Mouse (Mus musculus) kidney, embryonic 15.5 days (tissue): Measurements from ENCODE around the gene Ly6g6d. TPM values are rescaled to one million over a fixed set of nuclear protein-coding genes. Genes with fewer than 3 reads are reported as not detected.
"Not testable (repeated sequence)": the region's sequence is repeated elsewhere in the genome, so short reads cannot be mapped to it uniquely, and the experiment has no call there.

Source experiments
- ATAC-seq: fragments of 200-750 bp; cut with Nextera tagmentation; replicated peaks from 2 replicates; pipeline ENCODE4 v1.8.0; 2017; ENCODE audit warnings: moderate TSS enrichment; ENCODE audit not compliant: low FRiP score
- H3K27ac ChIP-seq: fragments of 300-500 bp; sonication (generic); 2 replicates; pipeline ENCODE4 v1.5.1; 2015; ENCODE audit warnings: mild to moderate bottlenecking, inconsistent platforms
- H3K27me3 ChIP-seq: fragments of 300-500 bp; sonication (generic); 2 replicates; pipeline ENCODE4 v1.6.1; 2015; ENCODE audit warnings: inconsistent platforms
- H3K36me3 ChIP-seq: fragments of 300-500 bp; sonication (generic); 2 replicates; pipeline ENCODE4 v1.6.1; 2015; ENCODE audit warnings: inconsistent platforms
- H3K4me1 ChIP-seq: fragments of 300-500 bp; sonication (generic); 2 replicates; pipeline ENCODE4 v1.6.1; 2015; ENCODE audit warnings: inconsistent platforms
- H3K4me2 ChIP-seq: fragments of 300-500 bp; sonication (generic); 2 replicates; pipeline ENCODE4 v1.6.1; 2015; ENCODE audit warnings: moderate library complexity, mild to moderate bottlenecking, inconsistent platforms
- H3K4me3 ChIP-seq: fragments of 300-500 bp; sonication (generic); replicated peaks from 2 replicates; pipeline ENCODE4 v1.5.1; 2015; ENCODE audit warnings: mild to moderate bottlenecking, inconsistent platforms
- H3K9ac ChIP-seq: fragments of 300-500 bp; sonication (generic); 2 replicates; pipeline ENCODE4 v1.6.1; 2015; ENCODE audit warnings: mild to moderate bottlenecking, inconsistent platforms
- H3K9me3 ChIP-seq: fragments of 300-500 bp; sonication (generic); replicated peaks from 2 replicates; pipeline ENCODE4 v1.6.1; 2016; ENCODE audit warnings: inconsistent platforms
- WGBS: fragments of 180-500 bp; shearing (Covaris S2); methylation state at CpG from one replicate; pipeline ENCODE4 v1.1.7; 2015; ENCODE audit warnings: mixed read lengths; 5-methylcytosine and 5-hydroxymethylcytosine counted together
- polyA plus RNA-seq: library from polyadenylated mRNA; unstranded; fragments of >200 nt; fragmentation: Nextera tagmentation; extraction: Ambion mirVana; gene quantifications from 2 replicates; pipeline ENCODE4 v1.2.1, GENCODE M21; 2015

Gene Ly6g6d
- polyA plus RNA-seq, 1 experiment from 2014 or later, result 5.0 TPM

DNA sequence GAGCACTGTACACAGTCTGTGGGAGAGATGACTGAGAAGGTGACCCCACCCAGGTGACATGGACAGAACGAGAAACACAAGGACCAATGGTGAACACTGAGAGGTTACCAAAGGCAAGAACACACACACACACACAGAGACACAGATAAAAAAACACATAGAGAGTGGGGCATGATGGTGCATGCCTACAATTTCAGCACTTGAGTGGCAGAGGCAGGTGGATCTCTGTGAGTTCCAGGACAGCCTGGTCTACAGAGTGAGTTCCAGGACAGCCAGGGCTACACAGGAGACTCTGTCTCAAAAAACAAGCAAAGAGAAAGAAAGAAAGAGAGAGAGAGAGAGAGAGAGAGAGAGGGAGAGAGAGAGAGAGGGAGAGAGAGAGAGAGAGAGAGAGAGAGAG, 44.2 kb downstream of the Ly6g6d start:
- not testable (repeated sequence) for H3K4me2 ChIP-seq, H3K4me3 ChIP-seq, H3K27ac ChIP-seq, H3K9me3 ChIP-seq, H3K9ac ChIP-seq, ATAC-seq, H3K27me3 ChIP-seq, H3K36me3 ChIP-seq
- peaks cover 15% of the 10 kb centered on the region for H3K4me1 ChIP-seq
- WGBS, result 55% methylated on average over 1 of the region's 1 CpGs

DNA sequence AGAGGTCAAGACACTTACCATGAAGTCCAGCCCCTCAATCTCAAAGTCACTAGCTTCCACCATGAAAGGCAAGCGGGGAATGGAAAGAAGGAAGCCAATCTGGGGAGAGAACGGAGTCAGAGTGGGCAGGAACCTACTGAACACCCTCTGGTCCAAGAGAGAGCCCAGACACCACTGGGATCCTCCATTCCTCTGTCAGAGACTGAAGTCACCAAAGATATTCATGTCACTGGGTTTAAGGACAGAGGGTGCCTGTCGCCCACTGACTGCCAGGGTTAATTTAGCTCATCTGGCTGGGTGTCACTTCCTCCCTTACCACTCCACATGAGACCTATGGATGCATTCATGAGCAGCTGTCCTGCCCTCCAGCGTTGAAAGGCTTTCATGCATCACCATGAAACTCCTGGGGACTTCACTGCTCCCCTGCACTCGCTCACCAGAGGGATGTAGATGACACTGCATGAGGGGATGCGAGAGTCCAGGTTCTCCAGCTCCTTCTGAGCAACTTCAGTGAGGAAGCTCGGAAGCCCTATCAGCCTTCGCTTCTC, 45.5 kb downstream of the Ly6g6d start:
- no peak for ATAC-seq

DNA sequence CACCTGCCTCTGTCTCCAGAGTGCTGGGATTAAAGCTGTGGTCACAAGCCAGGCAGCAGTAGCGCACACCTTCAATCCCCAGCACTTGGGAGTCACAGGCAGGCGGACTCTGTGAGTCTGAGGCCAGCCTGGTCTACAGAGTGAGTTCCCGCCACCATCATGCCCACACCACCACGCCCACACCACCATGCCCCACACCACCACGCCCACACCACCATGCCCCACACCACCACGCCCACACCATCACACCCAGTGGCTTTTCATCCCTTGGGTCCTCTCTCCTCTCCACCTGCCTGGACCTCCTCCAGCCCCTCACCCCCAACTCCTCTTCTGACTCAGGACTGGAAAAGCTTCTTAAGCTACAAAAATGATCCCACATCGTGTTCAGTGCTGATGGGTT, 46.0 kb downstream of the Ly6g6d start:
- H3K4me3 ChIP-seq, result no peak overlapping the region
- H3K36me3 ChIP-seq, result no peaks in the 10 kb centered on the region
- no peaks in the 10 kb centered on the region for H3K27me3 ChIP-seq
- no peak overlapping the region for H3K4me2 ChIP-seq
- no peak overlapping the region for H3K9ac ChIP-seq
- no peak overlapping the region for H3K27ac ChIP-seq
- WGBS, result 90% methylated on average over 7 of the region's 7 CpGs
- ATAC-seq, result no peak
- no peaks in the 10 kb centered on the region for H3K9me3 ChIP-seq
- H3K4me1 ChIP-seq, result peaks cover 27% of the 10 kb centered on the region

More for the DNA sequence above, 45.5 kb downstream of the Ly6g6d start:
- Histone ChIP-seq H3K4me3 (no peak overlapping the region), H3K4me1 (peaks cover 22% of the 10 kb centered on the region), H3K27ac (no peak overlapping the region), H3K27me3 (no peaks in the 10 kb centered on the region), H3K9ac (no peak overlapping the region), H3K36me3 (no peaks in the 10 kb centered on the region), H3K4me2 (no peak overlapping the region), H3K9me3 (no peaks in the 10 kb centered on the region)
- WGBS, result 70% methylated on average over 8 of the region's 8 CpGs

DNA sequence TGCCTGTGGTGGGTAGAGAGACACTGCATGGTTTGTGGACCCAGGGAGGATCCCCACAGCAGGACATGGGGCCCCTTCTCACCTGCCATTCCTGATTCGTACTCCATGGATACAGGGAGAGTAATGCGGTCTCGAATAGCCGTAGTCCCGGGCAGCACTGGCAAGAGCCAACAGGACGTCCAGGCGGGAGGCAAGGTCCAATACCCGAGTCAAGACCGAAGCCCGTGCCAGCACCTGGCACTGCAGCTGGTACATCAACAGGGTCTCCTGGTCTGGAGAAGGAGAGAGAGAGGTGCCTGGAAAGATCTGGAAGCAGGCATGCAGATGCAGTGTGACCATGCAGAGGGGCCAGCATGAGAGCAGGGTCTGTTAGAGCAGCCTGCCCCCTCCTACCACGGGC, 46.6 kb downstream of the Ly6g6d start:
- Histone ChIP-seq H3K27ac (no peak overlapping the region), H3K9me3 (no peaks in the 10 kb centered on the region), H3K27me3 (no peaks in the 10 kb centered on the region), H3K4me3 (no peak overlapping the region), H3K4me1 (peaks cover 29% of the 10 kb centered on the region), H3K36me3 (no peaks in the 10 kb centered on the region), H3K4me2 (no peak overlapping the region), H3K9ac (no peak overlapping the region)
- no peak for ATAC-seq
- WGBS, result 85% methylated on average over 11 of the region's 11 CpGs

DNA sequence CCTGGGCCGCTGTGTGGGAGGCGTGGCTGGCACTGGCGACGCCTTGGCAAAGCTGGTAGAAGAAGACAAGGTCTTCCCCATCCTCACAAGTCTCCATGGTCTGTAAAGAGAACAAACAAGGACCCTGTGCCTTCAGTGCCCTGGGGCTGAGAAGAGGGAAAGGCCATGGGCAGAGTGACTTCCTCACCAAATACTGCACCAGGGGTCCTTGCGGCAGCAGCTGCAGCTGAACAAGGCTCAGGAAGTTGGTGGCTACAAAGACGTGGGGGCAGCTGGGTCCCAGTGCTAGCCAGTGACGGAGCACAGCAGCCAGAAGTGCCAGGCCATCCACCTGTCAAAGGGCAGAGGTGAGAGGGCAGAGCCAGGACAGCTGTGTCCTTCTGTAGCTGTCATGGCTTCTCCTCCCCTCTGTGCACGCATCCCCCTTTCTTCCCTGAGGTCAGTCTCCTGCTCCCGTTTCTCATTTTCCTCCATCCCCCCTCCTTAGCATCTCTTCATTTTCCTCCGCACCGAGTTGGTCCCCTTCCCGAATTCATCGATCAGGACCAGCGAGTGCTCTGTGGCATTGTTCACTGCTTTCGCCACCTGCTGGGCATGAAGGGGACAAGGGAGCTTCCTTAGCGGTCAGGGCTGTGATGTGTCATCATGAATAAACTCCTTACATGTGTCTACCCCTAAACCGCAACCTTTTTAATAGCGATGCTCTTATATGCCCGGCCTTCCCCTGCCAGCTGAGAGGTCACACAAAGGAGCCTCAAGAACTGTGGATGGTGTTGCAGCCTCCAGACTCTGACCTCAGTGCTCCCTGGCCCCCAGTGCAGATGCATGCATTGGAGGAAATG, 48.0 kb downstream of the Ly6g6d start:
- H3K4me3 ChIP-seq, result no peak overlapping the region
- no peak for ATAC-seq
- peaks cover 41% of the 10 kb centered on the region for H3K4me1 ChIP-seq
- H3K27me3 ChIP-seq, result no peaks in the 10 kb centered on the region
- no peaks in the 10 kb centered on the region for H3K9me3 ChIP-seq
- H3K9ac ChIP-seq, result peak overlapping the region; percentile 26; the same call in 1 of the 2 replicates
- WGBS, result 36% methylated on average over 19 of the region's 19 CpGs
- H3K36me3 ChIP-seq, result no peaks in the 10 kb centered on the region
- peak overlapping the region; percentile 35; the same call in 1 of the 2 replicates for H3K4me2 ChIP-seq
- no peak overlapping the region for H3K27ac ChIP-seq

DNA sequence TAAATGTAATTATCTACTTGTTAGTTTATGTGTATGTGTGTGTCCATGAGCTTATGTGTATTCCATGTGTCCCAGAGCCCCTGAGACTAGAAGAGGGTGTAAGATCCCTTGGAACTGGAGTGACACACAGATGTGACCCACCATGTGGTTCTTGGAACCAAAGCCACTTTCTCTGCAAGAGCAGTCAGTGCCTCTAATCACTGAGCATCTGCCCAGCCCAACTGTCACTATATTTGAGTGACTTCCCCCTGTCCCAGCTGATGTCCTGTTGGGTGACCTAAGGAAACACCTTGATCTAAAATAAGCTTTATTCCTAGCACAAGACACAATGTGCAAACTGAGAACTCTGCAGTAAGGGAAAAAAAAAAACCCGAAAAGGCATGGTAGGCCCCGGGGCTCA, 49.5 kb downstream of the Ly6g6d start:
- 83% methylated on average over 2 of the region's 2 CpGs for WGBS
- Histone ChIP-seq H3K9ac (no peak overlapping the region), H3K4me3 (no peak overlapping the region), H3K27me3 (no peaks in the 10 kb centered on the region), H3K9me3 (no peaks in the 10 kb centered on the region), H3K4me1 (peaks cover 54% of the 10 kb centered on the region), H3K27ac (no peak overlapping the region), H3K36me3 (no peaks in the 10 kb centered on the region), H3K4me2 (no peak overlapping the region)
- ATAC-seq, result no peak

DNA sequence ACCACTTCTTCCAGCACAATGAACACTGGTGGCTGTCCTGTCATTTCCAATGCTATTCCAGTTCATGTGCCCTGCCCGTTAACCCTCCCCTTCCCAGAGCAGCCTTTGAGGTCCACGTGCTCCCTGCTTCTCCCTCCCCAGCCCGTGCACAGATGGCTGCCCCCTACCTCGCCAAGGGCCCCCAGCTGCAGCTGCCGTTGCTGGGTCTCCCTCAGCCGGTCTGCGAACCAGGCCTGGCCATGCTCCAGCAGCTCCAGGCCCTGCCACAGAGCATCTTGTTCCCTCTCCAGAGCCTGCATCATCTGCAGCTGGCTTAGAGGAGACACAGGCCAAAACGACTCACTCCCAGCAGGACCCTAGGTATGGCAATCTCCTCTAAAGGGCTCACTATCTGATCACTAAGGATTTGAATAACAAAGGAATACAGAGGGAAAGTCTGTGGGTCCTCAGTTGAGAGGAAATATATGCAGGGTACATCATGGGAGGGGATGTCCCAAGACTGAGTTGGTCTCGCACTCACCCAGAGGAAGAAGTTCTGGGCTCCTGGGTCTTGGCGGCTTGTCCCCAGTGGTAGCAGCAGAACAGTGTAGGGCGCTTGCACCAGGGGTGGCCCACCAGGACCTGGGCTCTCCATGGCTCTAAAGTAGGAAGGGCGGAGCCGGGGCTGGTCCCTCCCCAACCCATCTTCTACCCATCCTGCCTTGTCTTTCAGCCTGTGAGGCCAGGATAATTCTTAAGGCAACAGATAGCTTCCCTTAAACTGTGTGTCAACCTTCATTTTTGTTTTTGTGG, 50.4 kb downstream of the Ly6g6d start, which contains the start of gene Sapcd1:
Gene Sapcd1 (minus strand): TSS at position 740 of the 792 bp plus-strand sequence.
- ATAC-seq, result peak; percentile 34
- 37% methylated on average over 13 of the region's 13 CpGs for WGBS
- Histone ChIP-seq H3K4me2 (peak within 1 kb of the TSS; percentile 28; the same call in 1 of the 2 replicates), H3K36me3 (no peaks in the 10 kb centered on the region), H3K27me3 (no peaks in the 10 kb centered on the region), H3K9me3 (no peaks in the 10 kb centered on the region), H3K4me1 (peaks cover 51% of the 10 kb centered on the region), H3K4me3 (peak within 1 kb of the TSS; percentile 12; the same call in 1 of the 2 replicates), H3K9ac (no peak within 1 kb of the TSS), H3K27ac (peak within 1 kb of the TSS; percentile 80)

DNA sequence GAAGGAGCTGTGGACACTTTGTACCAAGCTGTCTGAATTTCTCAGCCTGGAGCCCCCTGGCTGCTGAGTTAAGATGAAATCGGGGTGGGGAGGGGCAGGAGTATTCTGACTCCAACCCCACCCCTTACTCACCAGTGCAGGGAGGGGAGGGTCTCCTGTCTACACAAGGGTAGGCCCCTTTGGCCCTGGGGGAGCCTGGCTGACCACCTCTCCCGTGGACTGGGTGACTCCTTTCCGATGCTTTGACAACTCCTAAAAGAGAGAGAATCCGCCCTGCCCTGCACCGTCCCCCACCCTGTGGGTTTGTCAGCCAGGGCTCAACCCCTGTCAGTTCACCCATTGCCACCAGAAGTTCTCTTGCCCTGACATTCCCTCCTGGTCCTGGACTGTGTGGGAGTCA, 51.7 kb downstream of the Ly6g6d start:
- Histone ChIP-seq H3K27ac (no peak overlapping the region), H3K36me3 (no peaks in the 10 kb centered on the region), H3K9ac (no peak overlapping the region), H3K4me2 (no peak overlapping the region), H3K27me3 (no peaks in the 10 kb centered on the region), H3K9me3 (no peaks in the 10 kb centered on the region), H3K4me1 (peaks cover 56% of the 10 kb centered on the region), H3K4me3 (no peak overlapping the region)
- ATAC-seq, result no peak
- 44% methylated on average over 5 of the region's 5 CpGs for WGBS

DNA sequence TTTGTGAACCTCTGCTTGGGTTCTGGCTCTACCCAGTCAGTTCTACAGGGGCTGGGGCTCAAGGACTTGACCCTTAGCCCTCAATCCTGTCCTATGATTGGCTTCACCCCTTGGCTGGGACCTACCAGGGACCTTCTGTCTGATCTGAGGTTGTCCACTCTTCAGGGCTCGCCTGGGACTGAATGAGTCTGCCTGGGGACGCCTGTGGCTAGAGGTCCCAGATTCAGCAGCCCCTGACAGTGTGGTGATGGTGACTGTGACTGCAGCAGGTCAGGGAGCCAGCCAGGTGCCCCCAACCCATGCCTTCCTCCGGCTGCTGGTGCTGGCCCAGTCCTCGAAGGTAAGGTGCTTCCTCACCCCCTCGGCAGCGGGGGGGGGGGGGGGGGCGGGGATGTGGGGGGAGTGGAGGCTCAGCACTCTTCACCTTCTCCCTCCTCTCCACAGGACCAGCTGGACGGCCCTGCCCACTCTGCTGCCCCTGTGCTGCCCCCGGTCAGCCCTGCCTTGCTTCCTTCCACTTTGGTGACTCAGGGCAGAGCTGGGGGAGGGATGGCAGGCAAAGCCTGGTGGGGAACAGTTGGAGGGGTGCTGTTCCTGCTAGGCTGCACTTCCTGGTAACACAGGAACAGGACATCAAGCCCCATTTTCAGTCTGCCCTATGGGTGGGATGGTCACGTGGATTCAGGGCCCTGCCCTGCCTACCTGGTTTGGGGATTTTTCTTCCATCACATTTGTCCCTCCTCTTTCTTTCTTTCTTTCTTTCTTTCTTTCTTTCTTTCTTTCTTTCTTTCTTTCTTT, 53.0 kb downstream of the Ly6g6d start:
- Histone ChIP-seq H3K36me3 (no peaks in the 10 kb centered on the region), H3K9me3 (no peaks in the 10 kb centered on the region), H3K27ac (no peak overlapping the region), H3K27me3 (no peaks in the 10 kb centered on the region), H3K9ac (no peak overlapping the region), H3K4me3 (no peak overlapping the region), H3K4me1 (peaks cover 55% of the 10 kb centered on the region), H3K4me2 (no peak overlapping the region)
- no peak for ATAC-seq
- 68% methylated on average over 6 of the region's 10 CpGs for WGBS

DNA sequence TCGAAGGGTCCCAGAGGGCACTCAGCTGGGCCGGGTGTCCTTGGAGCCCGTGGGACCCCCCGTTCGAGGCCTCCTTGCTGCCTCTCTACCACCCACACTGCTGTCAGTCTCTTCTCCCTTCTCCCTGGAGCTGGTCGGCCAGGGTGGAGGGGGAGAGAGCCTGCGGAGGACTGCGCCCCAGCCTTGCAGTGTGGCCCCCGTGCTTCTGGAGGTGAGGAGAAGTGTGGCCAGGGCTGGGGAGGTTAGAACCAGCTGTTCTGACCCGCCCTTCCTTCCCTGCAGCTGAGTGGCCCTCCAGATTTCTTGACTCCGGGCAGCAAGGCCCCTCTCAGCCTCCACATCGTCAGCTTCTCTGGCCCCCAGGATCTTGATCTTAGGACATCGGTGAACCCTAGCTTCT, 53.6 kb downstream of the Ly6g6d start:
- Histone ChIP-seq H3K4me1 (peaks cover 50% of the 10 kb centered on the region), H3K4me2 (no peak overlapping the region), H3K36me3 (no peaks in the 10 kb centered on the region), H3K9ac (no peak overlapping the region), H3K4me3 (no peak overlapping the region), H3K9me3 (no peaks in the 10 kb centered on the region), H3K27me3 (no peaks in the 10 kb centered on the region), H3K27ac (no peak overlapping the region)
- ATAC-seq, result no peak
- WGBS, result 66% methylated on average over 13 of the region's 13 CpGs

DNA sequence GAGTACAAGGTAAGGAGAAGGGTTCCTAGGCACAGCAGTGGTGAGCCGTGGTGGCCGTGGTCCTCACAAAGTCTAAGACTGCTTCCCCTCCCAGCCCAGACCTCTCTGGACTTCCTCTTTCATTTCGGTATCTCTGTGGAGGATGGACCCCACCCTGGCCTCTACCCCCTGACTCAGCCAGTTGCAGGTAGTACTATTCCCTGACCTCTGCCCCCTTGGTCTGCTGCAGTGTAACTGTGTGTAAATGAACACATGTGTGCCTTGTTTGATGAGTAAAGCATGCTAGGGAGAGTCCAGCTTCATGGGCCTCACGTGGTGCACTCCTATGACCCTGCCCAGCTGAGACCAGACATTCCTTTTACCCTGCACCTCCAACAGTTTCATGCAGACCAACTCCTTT, 54.1 kb downstream of the Ly6g6d start:
- ATAC-seq, result no peak
- 77% methylated on average over 4 of the region's 4 CpGs for WGBS
- H3K9ac ChIP-seq, result no peak overlapping the region

More for the DNA sequence above, 54.1 kb downstream of the Ly6g6d start:
- Histone ChIP-seq H3K4me1 (peaks cover 49% of the 10 kb centered on the region), H3K36me3 (no peaks in the 10 kb centered on the region), H3K4me2 (no peak overlapping the region), H3K9me3 (no peaks in the 10 kb centered on the region), H3K27me3 (no peaks in the 10 kb centered on the region), H3K4me3 (no peak overlapping the region), H3K27ac (no peak overlapping the region)
